Mouse (Mus musculus): ENCODE results near the gene Zbtb9.

Zbtb9 gene

GRCm38 (mm10) chr17:26947231-26948100 is 25.5 kb upstream of the Zbtb9 start:
- DNase-seq (ENCODE audit: low read depth), result no peak

- no peak for DNase-seq (ENCODE audit: low read depth)
Observed at GRCm38 (mm10) chr17:26948316-26949050, 24.5 kb upstream of the Zbtb9 start.

GRCm38 (mm10) chr17:26949051-26949577 is 23.9 kb upstream of the Zbtb9 start:
- DNase-seq (ENCODE audit: low read depth), result peak; percentile 55

DNA sequence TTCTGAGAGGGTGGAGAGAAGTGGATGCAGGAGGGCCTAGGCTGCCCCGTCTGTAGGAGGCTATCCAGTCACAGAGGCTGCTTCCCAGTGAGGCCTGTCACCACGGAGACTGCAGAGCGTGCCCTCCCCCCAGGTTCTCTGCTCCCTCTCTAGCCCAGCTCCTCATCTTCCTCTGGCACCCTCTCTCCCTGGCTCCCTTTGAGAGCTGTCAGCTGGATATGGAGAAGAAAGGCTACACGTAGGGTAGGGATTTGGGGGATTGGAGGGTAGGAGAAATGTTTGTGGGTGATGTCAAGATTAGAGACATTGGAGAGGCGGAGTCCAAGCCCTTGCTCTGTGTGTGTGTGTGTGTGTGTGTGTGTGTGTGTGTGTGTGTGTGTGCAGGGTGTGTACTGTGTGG is 23.1 kb upstream of the Zbtb9 start:
- no peak for DNase-seq (ENCODE audit: low read depth)

DNA sequence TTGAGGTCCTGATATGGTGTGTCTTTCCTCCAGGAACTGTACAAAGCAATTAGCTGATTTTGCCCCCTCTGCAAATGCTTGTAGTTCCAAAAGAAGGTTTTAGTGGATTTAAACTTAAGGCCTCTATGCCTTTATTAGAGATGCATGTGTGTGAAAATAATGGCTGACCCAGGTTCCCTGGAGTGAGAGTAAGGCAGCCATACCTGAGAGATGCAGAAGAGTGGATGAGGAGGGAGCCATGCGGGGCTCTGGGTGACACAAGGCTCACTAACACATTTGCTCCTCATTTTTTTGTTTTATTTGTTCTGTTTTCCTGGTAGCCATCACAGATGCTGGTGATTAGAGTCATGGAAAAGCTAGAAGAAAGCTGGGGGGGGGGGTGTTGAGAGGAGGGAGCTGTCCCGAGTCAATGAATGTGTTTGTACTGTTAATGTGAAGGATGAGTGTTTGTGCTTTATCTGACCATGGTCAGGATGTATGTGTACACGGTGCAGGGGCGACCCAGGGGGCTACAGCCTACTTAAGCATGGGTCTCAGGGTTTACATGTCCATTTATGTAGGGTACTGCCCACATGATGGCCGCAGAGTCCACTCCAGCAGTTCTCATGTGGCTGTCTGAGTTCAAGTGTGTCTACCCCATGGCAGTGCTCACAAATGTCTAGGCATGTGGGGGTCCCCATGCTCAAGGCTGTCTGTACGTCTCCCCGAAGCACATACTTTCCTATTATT is 22.2 kb upstream of the Zbtb9 start:
- DNase-seq (ENCODE audit: low read depth), result no peak

- DNase-seq (ENCODE audit: low read depth), result peak; percentile 80
Observed at GRCm38 (mm10) chr17:26951406-26951805, 21.6 kb upstream of the Zbtb9 start.

DNA sequence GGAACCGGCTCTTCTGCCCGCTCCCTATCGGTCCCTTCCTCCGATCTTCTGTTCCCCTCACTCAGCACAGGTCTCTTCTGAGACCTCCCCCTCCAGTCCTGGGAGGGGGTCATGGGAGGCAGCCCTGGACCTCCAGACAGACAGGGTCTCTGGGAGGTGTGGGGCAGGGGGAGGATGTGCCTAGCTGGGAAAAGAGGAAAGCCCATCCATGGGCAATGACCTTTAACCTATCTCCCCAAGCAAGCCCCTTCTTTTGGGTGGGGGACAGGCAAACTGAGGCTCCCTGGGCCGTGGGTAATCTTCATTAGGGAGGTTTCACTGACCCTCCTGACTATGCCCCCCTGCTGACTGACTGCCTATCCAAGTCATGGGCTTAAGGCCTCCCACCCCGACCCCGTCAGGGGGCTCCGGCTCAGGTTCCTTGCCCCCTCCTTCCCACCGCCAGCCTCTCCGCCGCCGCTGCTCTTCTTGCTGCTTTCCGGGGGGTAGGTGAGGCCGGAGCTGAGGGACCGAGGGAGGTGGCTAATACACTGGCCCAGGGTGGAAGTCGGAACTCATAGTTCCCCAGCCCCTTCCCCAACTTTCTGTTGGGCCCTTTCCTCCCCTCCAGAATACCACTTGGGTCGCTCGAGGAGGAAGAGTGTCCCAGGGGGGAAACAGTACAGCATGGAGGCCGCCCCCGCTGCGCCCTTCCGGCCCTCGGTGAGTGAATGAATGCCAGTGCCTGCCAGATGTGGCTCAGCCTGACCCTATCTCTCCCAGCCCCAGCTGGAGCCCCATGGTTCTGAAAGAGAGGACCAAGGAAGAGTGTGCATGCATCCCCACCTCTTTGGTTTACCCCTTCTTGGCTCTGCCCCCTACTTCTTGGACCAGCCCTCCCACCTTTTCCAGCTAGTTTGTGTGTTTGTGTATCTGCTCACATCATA is 20.8 kb upstream of the Zbtb9 start:
- DNase-seq (ENCODE audit: low read depth), result peak; percentile 27

- no peak for DNase-seq (ENCODE audit: low read depth)
Observed at GRCm38 (mm10) chr17:26953201-26953600, 19.8 kb upstream of the Zbtb9 start.

- DNase-seq (ENCODE audit: low read depth), result no peak
Observed at GRCm38 (mm10) chr17:26953726-26954125, 19.2 kb upstream of the Zbtb9 start.

GRCm38 (mm10) chr17:26956309-26956708 is 16.7 kb upstream of the Zbtb9 start:
- no peak for DNase-seq (ENCODE audit: low read depth)

GRCm38 (mm10) chr17:26956895-26957294 is 16.1 kb upstream of the Zbtb9 start:
- DNase-seq (ENCODE audit: low read depth), result no peak

GRCm38 (mm10) chr17:26957872-26958271 is 15.1 kb upstream of the Zbtb9 start:
- DNase-seq (ENCODE audit: low read depth), result no peak

- no peak for DNase-seq (ENCODE audit: low read depth)
Observed at GRCm38 (mm10) chr17:26958880-26959279, 14.1 kb upstream of the Zbtb9 start.

GRCm38 (mm10) chr17:26959815-26960214 is 13.2 kb upstream of the Zbtb9 start:
- no peak for DNase-seq (ENCODE audit: low read depth)

GRCm38 (mm10) chr17:26961572-26962240 is 11.3 kb upstream of the Zbtb9 start:
- DNase-seq (ENCODE audit: low read depth), result no peak

DNA sequence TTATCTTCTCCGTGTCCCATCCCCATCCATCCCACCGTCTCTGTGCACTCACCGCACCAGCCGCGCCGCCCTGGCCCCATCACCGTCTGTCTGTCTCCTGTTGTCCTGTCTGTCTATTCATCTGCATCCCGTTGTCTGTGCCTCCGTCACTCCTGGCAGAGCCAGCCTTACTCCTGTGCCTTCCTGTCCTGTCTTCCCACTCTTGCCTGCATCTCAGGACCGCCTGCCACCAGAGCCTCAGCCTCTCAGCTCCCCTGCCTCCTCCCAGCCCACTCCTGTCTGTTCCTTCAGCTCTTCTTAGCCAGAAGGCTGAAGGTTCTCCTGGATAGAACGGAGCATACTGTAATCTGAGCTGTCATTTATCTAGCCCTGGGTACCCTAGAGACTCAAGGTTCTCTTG is 6.0 kb upstream of the Zbtb9 start:
- DNase-seq (ENCODE audit: low read depth), result no peak

DNA sequence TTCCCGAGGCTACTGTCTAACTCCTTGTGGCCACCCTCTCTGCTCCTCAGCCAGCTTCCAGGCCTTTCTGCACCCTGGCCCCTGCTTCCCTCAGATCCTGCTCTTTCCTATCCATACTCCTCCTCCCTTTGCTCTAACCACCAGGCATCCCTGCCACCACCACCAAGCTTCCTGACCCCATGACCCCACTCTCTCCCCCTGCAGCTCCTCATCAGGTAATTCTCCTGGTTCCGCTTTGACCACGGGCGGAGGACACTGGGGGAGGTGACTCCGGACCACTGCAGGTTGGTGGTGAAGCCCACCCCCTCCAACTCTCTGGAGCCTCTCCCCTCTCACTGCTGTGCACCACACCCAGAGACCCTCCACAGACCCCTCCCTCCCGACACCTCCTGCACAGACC is 5.5 kb upstream of the Zbtb9 start:
- DNase-seq (ENCODE audit: low read depth), result no peak

GRCm38 (mm10) chr17:26968200-26968611 is 4.8 kb upstream of the Zbtb9 start:
- no peak for DNase-seq (ENCODE audit: low read depth)

- no peak for DNase-seq (ENCODE audit: low read depth)
Observed at GRCm38 (mm10) chr17:26969257-26969656, 3.7 kb upstream of the Zbtb9 start.

DNA sequence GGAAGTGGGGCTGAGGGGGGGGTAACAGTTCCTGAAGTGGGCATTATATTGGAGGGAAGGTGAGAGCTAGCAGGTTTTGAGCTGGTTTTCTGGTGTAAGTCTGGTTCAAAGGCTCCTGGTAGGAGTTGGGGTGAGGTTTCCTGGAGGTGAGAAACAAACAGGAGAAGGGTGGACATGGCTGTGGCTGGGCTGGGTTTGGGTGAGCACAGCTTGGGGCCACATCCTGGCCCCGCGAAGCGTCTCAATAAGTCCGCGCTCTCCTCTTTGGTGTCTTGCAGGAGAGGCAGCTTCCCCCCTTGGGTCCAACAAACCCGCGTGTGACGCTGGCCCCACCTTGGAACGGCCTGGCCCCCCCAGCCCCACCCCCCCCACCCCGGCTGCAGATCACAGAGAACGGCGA is 2.7 kb upstream of the Zbtb9 start:
- DNase-seq (ENCODE audit: low read depth), result no peak
